Mouse (Mus musculus): ENCODE measurements around the gene Gfap. TPM values are rescaled to one million over a fixed set of nuclear protein-coding genes. Genes with fewer than 3 reads are reported as not detected.

Gene Gfap
- polyA plus RNA-seq (2017; shearing (Covaris generic)), result not detected

GRCm38 (mm10) chr11:102900763-102901162 is at the start of gene Gfap:
Gfap (minus strand) TSS chr11:102900912.

GRCm38 (mm10) chr11:102946265-102946991 is 45.7 kb upstream of the Gfap start, which contains the start of gene C1ql1:
C1ql1 (minus strand) TSS chr11:102946688.

GRCm38 (mm10) chr11:102924557-102925350 is 24.0 kb upstream of the Gfap start, which contains the start of gene Kif18b:
Kif18b (minus strand) TSS chr11:102925124.

GRCm38 (mm10) chr11:102884616-102885219 is 16.0 kb downstream of the Gfap start, which contains the start of gene Fam187a:
Fam187a (plus strand) TSS chr11:102885169.

GRCm38 (mm10) chr11:102880585-102881313 is 20.0 kb downstream of the Gfap start, which contains the start of the genes Eftud2 and Ccdc103:
Eftud2 (minus strand) TSS chr11:102880985.
Ccdc103 (plus strand) TSS chr11:102881204.

Other genes with a start within 250 kb of the Gfap start
- gene Meioc, start 237.2 kb downstream of the Gfap start, polyA plus RNA-seq (2017; shearing (Covaris generic)), result not detected
- gene Ccdc43, start 203.1 kb downstream of the Gfap start, polyA plus RNA-seq (2017; shearing (Covaris generic)), result 34.4 TPM
- gene Adam11, start 139.5 kb downstream of the Gfap start, polyA plus RNA-seq (2017; shearing (Covaris generic)), result 0.20 TPM
- 0.20 TPM for gene Gjc1, start 81.2 kb downstream of the Gfap start, polyA plus RNA-seq (2017; shearing (Covaris generic))
- not detected for gene Higd1b, start 65.1 kb downstream of the Gfap start, polyA plus RNA-seq (2017; shearing (Covaris generic))
- 122 TPM for gene Eftud2, start 19.9 kb downstream of the Gfap start, polyA plus RNA-seq (2017; shearing (Covaris generic))
- not detected for gene Ccdc103, start 19.7 kb downstream of the Gfap start, polyA plus RNA-seq (2017; shearing (Covaris generic))
- gene Fam187a, start 15.7 kb downstream of the Gfap start, polyA plus RNA-seq (2017; shearing (Covaris generic)), result not detected
- gene Kif18b, start 24.2 kb upstream of the Gfap start, polyA plus RNA-seq (2017; shearing (Covaris generic)), result 0.89 TPM
- gene C1ql1, start 45.8 kb upstream of the Gfap start, polyA plus RNA-seq (2017; shearing (Covaris generic)), result not detected
- 72.9 TPM for gene Nmt1, start 127.3 kb upstream of the Gfap start, polyA plus RNA-seq (2017; shearing (Covaris generic))
- gene Dcakd, start 127.4 kb upstream of the Gfap start, polyA plus RNA-seq (2017; shearing (Covaris generic)), result 8.9 TPM
- gene Plcd3, start 200.7 kb upstream of the Gfap start, polyA plus RNA-seq (2017; shearing (Covaris generic)), result 2.5 TPM
- gene Acbd4, start 200.8 kb upstream of the Gfap start, polyA plus RNA-seq (2017; shearing (Covaris generic)), result 44.4 TPM
- 8.9 TPM for gene Hexim1, start 215.3 kb upstream of the Gfap start, polyA plus RNA-seq (2017; shearing (Covaris generic))
- gene Hexim2, start 231.5 kb upstream of the Gfap start, polyA plus RNA-seq (2017; shearing (Covaris generic)), result 5.9 TPM

Data from effector memory CD4-positive, alpha-beta T cell, adult 7 months (primary cell).